Mouse (Mus musculus) limb, embryonic 15.5 days (tissue): Measurements from ENCODE around the gene Anxa4. TPM values are rescaled to one million over a fixed set of nuclear protein-coding genes. Genes with fewer than 3 reads are reported as not detected.

ENCODE experiments used
- ATAC-seq: fragments of 200-750 bp; cut with Nextera tagmentation; 2 replicates; pipeline ENCODE4 v1.8.0; 2017; ENCODE audit warnings: low read depth, moderate TSS enrichment; ENCODE audit not compliant: insufficient number of reproducible peaks, low FRiP score, low TSS enrichment
- H3K27ac ChIP-seq: fragments of 300-500 bp; sonication (generic); 2 replicates; pipeline ENCODE4 v1.5.1; 2015; ENCODE audit warnings: moderate library complexity, mild to moderate bottlenecking, inconsistent platforms
- H3K27me3 ChIP-seq: fragments of 300-500 bp; sonication (generic); 2 replicates; pipeline ENCODE4 v1.6.1; 2015; ENCODE audit warnings: inconsistent platforms
- H3K36me3 ChIP-seq: fragments of 300-500 bp; sonication (generic); 2 replicates; pipeline ENCODE4 v1.6.1; 2015; ENCODE audit warnings: inconsistent platforms
- H3K4me1 ChIP-seq: fragments of 300-500 bp; sonication (generic); 2 replicates; pipeline ENCODE4 v1.6.1; 2015; ENCODE audit warnings: inconsistent platforms
- H3K4me2 ChIP-seq: fragments of 300-500 bp; sonication (generic); 2 replicates; pipeline ENCODE4 v1.6.1; 2015; ENCODE audit warnings: mild to moderate bottlenecking, inconsistent platforms
- H3K4me3 ChIP-seq: fragments of 300-500 bp; sonication (generic); 2 replicates; pipeline ENCODE4 v1.5.1; 2015; ENCODE audit warnings: mild to moderate bottlenecking, inconsistent platforms
- H3K9ac ChIP-seq: fragments of 300-500 bp; sonication (generic); 2 replicates; pipeline ENCODE4 v1.6.1; 2015; ENCODE audit warnings: inconsistent platforms
- H3K9me3 ChIP-seq: fragments of 300-500 bp; sonication (generic); 2 replicates; pipeline ENCODE4 v1.6.1; 2016; ENCODE audit warnings: inconsistent platforms
- WGBS: fragments of 180-500 bp; shearing (Covaris S2); methylation state at CpG from one replicate; pipeline ENCODE4 v1.1.7; 2015; 5-methylcytosine and 5-hydroxymethylcytosine counted together
- polyA plus RNA-seq: library from polyadenylated mRNA; unstranded; fragments of >200 nt; fragmentation: Nextera tagmentation; extraction: Ambion mirVana; gene quantifications from 2 replicates; pipeline ENCODE4 v1.2.1, GENCODE M21; 2015

The Anxa4 gene
- 61.9 and 66.6 TPM in 2 replicates for polyA plus RNA-seq

DNA sequence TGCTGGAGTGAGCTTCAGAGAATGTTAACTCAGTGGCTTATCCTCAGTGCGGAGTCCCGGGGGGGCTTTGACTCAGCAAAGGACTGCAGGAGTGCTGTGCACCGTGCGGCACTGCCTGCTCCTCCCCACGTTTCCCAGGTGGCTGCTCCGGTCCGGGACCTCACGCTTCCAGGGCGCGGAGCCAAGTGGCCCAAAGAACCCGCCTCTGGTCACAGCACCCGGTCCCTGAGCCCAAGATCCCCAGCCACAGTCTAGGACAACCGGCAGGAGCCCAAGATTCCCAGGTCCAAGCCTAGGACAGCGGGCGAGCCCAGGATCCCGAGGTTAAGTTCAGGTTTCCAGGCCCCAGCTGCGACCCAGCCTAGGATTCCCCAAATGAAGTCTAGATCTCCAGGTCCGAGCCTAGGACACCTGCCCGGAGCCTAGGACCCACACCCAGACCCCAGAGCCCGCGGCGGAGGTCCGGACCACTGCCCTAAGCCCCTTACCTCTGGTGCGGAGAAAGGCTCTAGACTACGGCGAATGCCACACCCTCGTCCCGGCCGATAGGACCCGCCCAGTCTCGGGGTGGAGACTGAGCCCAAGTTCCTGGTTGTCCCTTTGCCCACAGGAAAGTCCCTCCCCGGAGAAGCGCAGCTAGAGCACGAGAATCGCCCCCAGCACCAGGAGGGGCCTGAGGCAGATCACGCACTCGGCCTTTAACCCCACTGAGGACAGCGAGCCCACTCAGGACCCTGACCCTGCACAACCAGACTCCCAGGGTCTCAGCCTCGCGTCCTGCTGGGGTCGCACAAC is at the start of gene Anxa4:
Anxa4 (minus strand) TSS at position 564 of the 795 bp plus-strand sequence.
- Histone ChIP-seq H3K4me1 (peaks cover 15% of the 10 kb centered on the region), H3K9me3 (no peaks in the 10 kb centered on the region), H3K27me3 (peaks cover 9% of the 10 kb centered on the region; the same call in 1 of the 2 replicates), H3K9ac (peak within 1 kb of the TSS; percentile 62), H3K4me2 (peak within 1 kb of the TSS; percentile 90), H3K4me3 (peak within 1 kb of the TSS; percentile 74), H3K27ac (peak within 1 kb of the TSS; percentile 11; the same call in 1 of the 2 replicates), H3K36me3 (no peaks in the 10 kb centered on the region)
- ATAC-seq = peak; percentile 84
- WGBS = 1% methylated on average over 41 of the region's 41 CpGs

GRCm38 (mm10) chr6:86841949-86842348 is 48.6 kb upstream of the Anxa4 start:
- 40% methylated on average over 3 of the region's 3 CpGs for WGBS
- Histone ChIP-seq H3K9me3 (no peaks in the 10 kb centered on the region), H3K27me3 (no peaks in the 10 kb centered on the region), H3K36me3 (no peaks in the 10 kb centered on the region), H3K9ac (no peak overlapping the region), H3K4me2 (no peak overlapping the region), H3K4me1 (no peaks in the 10 kb centered on the region), H3K4me3 (no peak overlapping the region), H3K27ac (no peak overlapping the region)
- no peak for ATAC-seq

- no peak overlapping the region for H3K4me2 ChIP-seq
- no peaks in the 10 kb centered on the region for H3K27me3 ChIP-seq
- no peak overlapping the region for H3K4me3 ChIP-seq
- no peak overlapping the region for H3K9ac ChIP-seq
- no peaks in the 10 kb centered on the region for H3K36me3 ChIP-seq
- ATAC-seq = no peak
- 69% methylated on average over 2 of the region's 2 CpGs for WGBS
- no peak overlapping the region for H3K27ac ChIP-seq
- H3K4me1 ChIP-seq = no peaks in the 10 kb centered on the region
- H3K9me3 ChIP-seq = no peaks in the 10 kb centered on the region
These were observed 45.7 kb upstream of the Anxa4 start for GRCm38 (mm10) chr6:86839089-86839488.

GRCm38 (mm10) chr6:86832802-86833502 is 39.6 kb upstream of the Anxa4 start:
- no peak overlapping the region for H3K27ac ChIP-seq
- no peak for ATAC-seq
- peaks cover 5% of the 10 kb centered on the region for H3K4me1 ChIP-seq
- no peak overlapping the region for H3K4me3 ChIP-seq
- WGBS = 65% methylated on average over 13 of the region's 13 CpGs
- no peaks in the 10 kb centered on the region for H3K9me3 ChIP-seq
- H3K9ac ChIP-seq = no peak overlapping the region
- H3K36me3 ChIP-seq = no peaks in the 10 kb centered on the region
- no peak overlapping the region for H3K4me2 ChIP-seq
- H3K27me3 ChIP-seq = no peaks in the 10 kb centered on the region

GRCm38 (mm10) chr6:86830738-86831500 is 37.5 kb upstream of the Anxa4 start:
- 55% methylated on average over 10 of the region's 10 CpGs for WGBS
- Histone ChIP-seq H3K4me3 (no peak overlapping the region), H3K4me1 (peaks cover 5% of the 10 kb centered on the region), H3K9me3 (no peaks in the 10 kb centered on the region), H3K36me3 (no peaks in the 10 kb centered on the region), H3K4me2 (0 out of 2 replicates have a peak overlapping the region, but pooled peaks have one; percentile 2), H3K9ac (no peak overlapping the region), H3K27ac (peak overlapping the region; percentile 59), H3K27me3 (no peaks in the 10 kb centered on the region)
- peak; percentile 76 for ATAC-seq

GRCm38 (mm10) chr6:86829768-86830167 is 36.4 kb upstream of the Anxa4 start:
- Histone ChIP-seq H3K9ac (no peak overlapping the region), H3K36me3 (no peaks in the 10 kb centered on the region), H3K9me3 (no peaks in the 10 kb centered on the region), H3K27me3 (no peaks in the 10 kb centered on the region), H3K4me1 (peaks cover 5% of the 10 kb centered on the region), H3K4me2 (no peak overlapping the region), H3K4me3 (no peak overlapping the region), H3K27ac (no peak overlapping the region)
- 80% methylated on average over 6 of the region's 6 CpGs for WGBS
- no peak for ATAC-seq

GRCm38 (mm10) chr6:86827432-86827831 is 34.0 kb upstream of the Anxa4 start:
- Histone ChIP-seq H3K36me3 (no peaks in the 10 kb centered on the region), H3K9ac (no peak overlapping the region), H3K4me1 (peaks cover 9% of the 10 kb centered on the region), H3K27me3 (peaks cover 5% of the 10 kb centered on the region; the same call in 1 of the 2 replicates), H3K4me2 (no peak overlapping the region), H3K27ac (no peak overlapping the region), H3K4me3 (no peak overlapping the region), H3K9me3 (no peaks in the 10 kb centered on the region)
- no peak for ATAC-seq
- 83% methylated on average over 2 of the region's 2 CpGs for WGBS

- H3K27me3 ChIP-seq = peaks cover 5% of the 10 kb centered on the region; the same call in 1 of the 2 replicates
- no peak overlapping the region for H3K27ac ChIP-seq
- no peak for ATAC-seq
- no peak overlapping the region for H3K9ac ChIP-seq
- H3K9me3 ChIP-seq = no peaks in the 10 kb centered on the region
- H3K4me1 ChIP-seq = peaks cover 12% of the 10 kb centered on the region
- H3K4me2 ChIP-seq = no peak overlapping the region
- WGBS = 95% methylated on average over 7 of the region's 7 CpGs
- H3K4me3 ChIP-seq = no peak overlapping the region
- H3K36me3 ChIP-seq = no peaks in the 10 kb centered on the region
These were observed 31.0 kb upstream of the Anxa4 start for GRCm38 (mm10) chr6:86824401-86824800.

GRCm38 (mm10) chr6:86823824-86824223 is 30.4 kb upstream of the Anxa4 start:
- Histone ChIP-seq H3K4me1 (peaks cover 12% of the 10 kb centered on the region), H3K9me3 (no peaks in the 10 kb centered on the region), H3K4me2 (no peak overlapping the region), H3K4me3 (no peak overlapping the region), H3K27ac (no peak overlapping the region), H3K36me3 (no peaks in the 10 kb centered on the region), H3K27me3 (peaks cover 5% of the 10 kb centered on the region; the same call in 1 of the 2 replicates), H3K9ac (no peak overlapping the region)
- ATAC-seq = no peak
- 43% methylated on average over 10 of the region's 10 CpGs for WGBS

DNA sequence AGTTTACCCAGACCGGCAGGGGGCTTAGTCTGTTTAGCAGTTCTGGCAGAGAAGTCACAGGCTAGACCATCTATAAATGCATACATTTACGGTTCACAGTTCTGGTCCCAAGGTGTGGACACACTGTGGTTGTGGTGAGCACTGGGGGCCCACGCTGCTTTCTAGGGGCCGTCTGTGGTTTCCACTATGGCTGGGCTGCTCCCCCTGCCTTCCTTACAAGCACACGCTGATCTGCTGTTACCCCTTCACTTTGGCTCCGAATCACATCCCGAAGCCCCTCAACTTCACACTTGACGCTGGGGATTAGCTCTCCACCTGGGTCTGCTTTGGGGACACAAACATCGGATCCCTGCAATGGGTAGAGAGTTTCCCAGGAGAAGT is 29.7 kb upstream of the Anxa4 start:
- WGBS = 22% methylated on average over 9 of the region's 9 CpGs
- no peak for ATAC-seq
- H3K9me3 ChIP-seq = no peaks in the 10 kb centered on the region
- no peak overlapping the region for H3K9ac ChIP-seq
- H3K27ac ChIP-seq = 0 out of 2 replicates have a peak overlapping the region, but pooled peaks have one; percentile 17
- H3K4me1 ChIP-seq = peaks cover 12% of the 10 kb centered on the region
- no peaks in the 10 kb centered on the region for H3K36me3 ChIP-seq
- H3K4me3 ChIP-seq = no peak overlapping the region
- peak overlapping the region; percentile 46; the same call in 1 of the 2 replicates for H3K4me2 ChIP-seq
- peaks cover 5% of the 10 kb centered on the region; the same call in 1 of the 2 replicates for H3K27me3 ChIP-seq

- Histone ChIP-seq H3K36me3 (no peaks in the 10 kb centered on the region), H3K9me3 (no peaks in the 10 kb centered on the region), H3K27me3 (peaks cover 5% of the 10 kb centered on the region; the same call in 1 of the 2 replicates), H3K9ac (no peak overlapping the region), H3K4me3 (peak overlapping the region; percentile 24), H3K4me1 (peaks cover 12% of the 10 kb centered on the region), H3K27ac (0 out of 2 replicates have a peak overlapping the region, but pooled peaks have one; percentile 17), H3K4me2 (peak overlapping the region; percentile 46)
- ATAC-seq = no peak; the same call in 1 of the 2 replicates
- 5% methylated on average over 19 of the region's 19 CpGs for WGBS
These were observed 29.1 kb upstream of the Anxa4 start for GRCm38 (mm10) chr6:86822285-86823050.
